Mouse (Mus musculus): ENCODE results near the gene Ehmt1.

- TF ChIP-seq CTCF (IDR thresholded peaks at IDR 0.05; ENCODE audit: borderline replicate concordance, control insufficient read depth, extremely low read depth, insufficient read depth, low read length, poor library complexity) (no peak), POLR2A (IDR thresholded peaks at IDR 0.05; ENCODE audit: control insufficient read depth, extremely low read depth, insufficient read depth, low read length, poor library complexity) (no peak)
These were observed 5.9 kb upstream of the Ehmt1 start for GRCm38 (mm10) chr2:24925284-24925683.

All from thymus, adult 2 months (tissue).